Mouse (Mus musculus) cortical plate, adult 2 months (tissue): ENCODE results near the gene Cacna1h. TPM values are rescaled to one million over a fixed set of nuclear protein-coding genes. Genes with fewer than 3 reads are reported as not detected.

Experiments
- H3K27ac ChIP-seq: fragments of 200-500 bp; 2 replicates; pipeline ENCODE4 v1.5.1; 2012; ENCODE audit warnings: low read length, control low read depth, inconsistent platforms; ENCODE audit not compliant: insufficient read depth
- H3K4me1 ChIP-seq: fragments of 200-500 bp; 2 replicates; pipeline ENCODE4 v1.6.1; 2011; ENCODE audit warnings: low read length; ENCODE audit not compliant: control insufficient read depth, insufficient read depth
- H3K4me3 ChIP-seq: fragments of 200-500 bp; 2 replicates; pipeline ENCODE4 v1.5.1; 2011; ENCODE audit warnings: mild to moderate bottlenecking, low read length, control low read depth; ENCODE audit not compliant: insufficient read depth
- CTCF ChIP-seq: fragments of 200-500 bp; IDR thresholded peaks from 2 replicates; pipeline ENCODE4 v1.5.1; 2011; ENCODE audit warnings: mild to moderate bottlenecking, control low read depth, low read length; ENCODE audit not compliant: insufficient read depth; ENCODE audit errors: extremely low read depth
- POLR2A ChIP-seq: fragments of 200-500 bp; IDR thresholded peaks from 2 replicates; pipeline ENCODE4 v1.6.1; 2011; ENCODE audit warnings: mild to moderate bottlenecking, low read length, control low read depth; ENCODE audit not compliant: insufficient read depth; ENCODE audit errors: extremely low read depth
- polyA plus RNA-seq: library from polyadenylated mRNA; depleted of rRNA; stranded (reverse); fragments of >200 nt; gene quantifications from 2 replicates; pipeline ENCODE4 v1.2.3, GENCODE M21; 2012

Gene Cacna1h
- polyA plus RNA-seq, 1 experiment = 39.6 TPM

DNA sequence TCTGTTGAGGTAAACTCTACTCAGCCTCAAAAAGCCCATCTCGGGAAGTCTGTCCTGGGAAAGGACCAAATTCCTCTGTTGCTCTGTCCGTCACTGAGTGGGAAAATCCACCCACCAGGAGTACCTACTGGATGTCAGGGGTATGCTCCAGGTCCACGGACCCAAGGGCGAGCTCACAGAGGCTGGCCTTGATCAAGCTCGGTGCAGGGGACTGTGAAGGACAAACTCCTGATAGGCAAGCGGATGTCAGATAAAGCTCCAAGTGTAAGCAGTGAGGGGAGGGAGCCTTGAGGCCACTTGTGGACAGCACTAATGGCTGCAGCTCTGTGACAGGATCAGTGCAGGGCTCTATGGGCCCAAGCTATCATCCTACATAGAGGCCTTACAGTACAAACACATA, 23.4 kb downstream of the Cacna1h start:
- H3K27ac ChIP-seq = no peak overlapping the region
- no peak for TF ChIP-seq POLR2A
- no peak overlapping the region for H3K4me3 ChIP-seq
- peaks cover 23% of the 10 kb centered on the region for H3K4me1 ChIP-seq

DNA sequence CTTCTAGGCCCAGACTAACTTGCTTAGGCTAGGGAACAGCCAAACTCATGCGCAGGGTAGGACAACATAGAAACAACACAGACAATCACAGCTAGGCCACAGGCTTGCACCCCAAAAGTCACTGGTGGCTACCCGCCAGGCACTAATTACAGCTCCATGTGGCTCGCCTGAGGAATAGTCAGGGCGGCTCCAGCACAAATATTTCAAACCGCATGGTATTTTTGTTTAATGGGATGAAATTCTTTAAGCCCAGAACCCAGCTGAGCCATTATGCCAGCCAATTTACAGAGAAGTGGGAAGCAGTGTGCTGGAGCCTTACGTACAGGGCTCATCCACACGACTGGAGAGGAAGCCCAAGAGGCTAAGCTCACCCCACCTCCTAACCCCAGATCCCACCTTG, 24.0 kb downstream of the Cacna1h start:
- Histone ChIP-seq H3K4me1 (peaks cover 23% of the 10 kb centered on the region), H3K4me3 (no peak overlapping the region), H3K27ac (no peak overlapping the region)
- TF ChIP-seq POLR2A (no peak), CTCF (no peak)

DNA sequence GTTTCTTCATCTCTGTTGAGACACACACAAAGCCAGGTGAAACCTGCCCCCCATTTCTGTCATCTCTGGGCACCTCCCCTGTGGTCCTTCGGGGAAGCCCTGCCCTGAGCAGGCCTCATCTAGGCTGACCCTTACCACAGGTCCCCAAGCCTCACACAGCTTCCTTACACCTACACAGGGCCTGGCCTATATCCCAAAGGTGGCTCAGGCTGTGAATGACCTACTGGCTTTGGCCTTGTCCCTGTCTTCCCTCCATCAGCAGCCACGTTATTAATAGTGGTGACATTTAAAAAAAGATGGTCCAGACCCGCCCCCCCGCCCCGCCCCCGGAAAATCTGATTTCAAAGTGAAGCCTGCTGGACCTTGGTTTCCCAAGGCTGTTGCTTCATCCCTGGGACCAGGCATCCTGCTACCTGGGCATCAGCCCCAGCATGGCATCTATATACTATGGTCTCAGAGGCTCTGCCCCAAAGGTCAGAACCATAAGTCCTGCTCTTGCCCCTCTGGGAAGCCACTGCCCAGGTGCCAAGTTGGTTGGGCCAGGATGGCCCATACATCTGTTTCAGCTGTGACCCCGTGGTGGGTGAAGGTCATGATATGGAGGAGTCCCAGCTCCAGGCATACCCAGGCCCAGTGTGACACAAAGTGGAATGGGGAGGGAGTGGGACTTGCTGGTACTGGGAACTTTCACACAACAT, 25.1 kb downstream of the Cacna1h start:
- no peak overlapping the region for H3K27ac ChIP-seq
- H3K4me1 ChIP-seq = peaks cover 23% of the 10 kb centered on the region
- H3K4me3 ChIP-seq = no peak overlapping the region
- TF ChIP-seq CTCF (no peak), POLR2A (no peak)

DNA sequence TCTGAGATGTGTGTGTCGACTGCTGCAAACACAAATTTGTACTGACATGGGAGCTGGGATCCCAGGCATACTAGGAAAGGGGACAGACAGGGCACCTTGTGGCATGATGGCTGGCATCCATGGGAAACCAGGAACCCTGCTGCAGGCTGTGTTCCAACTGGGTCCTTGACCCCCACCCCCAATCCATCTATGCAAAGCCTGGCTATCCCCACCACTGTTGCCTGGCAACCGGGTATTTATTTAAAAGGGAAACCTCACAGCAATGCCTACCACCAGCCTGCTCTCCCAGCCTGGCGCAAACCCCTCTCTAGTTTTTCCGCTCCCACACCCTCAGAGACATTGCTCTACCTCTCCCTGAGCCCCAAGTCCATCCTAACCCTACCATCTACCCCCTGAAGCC, 26.2 kb downstream of the Cacna1h start:
- peaks cover 23% of the 10 kb centered on the region for H3K4me1 ChIP-seq
- H3K4me3 ChIP-seq = no peak overlapping the region
- no peak overlapping the region for H3K27ac ChIP-seq
- TF ChIP-seq POLR2A (no peak), CTCF (no peak)

DNA sequence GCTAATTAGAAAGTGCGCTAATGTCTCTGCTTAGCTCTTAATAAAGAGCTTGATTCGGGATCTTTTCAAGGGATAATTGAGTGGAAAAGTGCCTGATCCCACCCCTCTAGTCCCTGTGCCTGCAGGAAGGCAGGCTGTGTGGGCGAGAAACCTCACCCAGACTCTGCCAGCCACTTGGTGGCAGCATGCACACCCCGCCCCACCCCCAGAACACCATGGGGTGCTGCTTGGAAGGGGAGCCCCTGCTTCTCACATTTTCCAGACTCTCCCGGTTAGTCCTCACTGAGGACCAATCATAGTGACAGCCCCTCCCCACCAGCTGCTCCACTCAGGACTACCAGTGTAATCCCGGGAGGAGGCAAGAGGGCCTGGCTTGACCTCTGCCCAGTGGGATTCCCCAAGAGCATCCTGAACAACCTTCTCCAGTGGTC, 27.6 kb downstream of the Cacna1h start:
- Histone ChIP-seq H3K27ac (no peak overlapping the region), H3K4me3 (no peak overlapping the region), H3K4me1 (peaks cover 22% of the 10 kb centered on the region)
- TF ChIP-seq POLR2A = no peak
- TF ChIP-seq CTCF = 0 out of 2 replicates have a peak, but pooled peaks have one; percentile 16

DNA sequence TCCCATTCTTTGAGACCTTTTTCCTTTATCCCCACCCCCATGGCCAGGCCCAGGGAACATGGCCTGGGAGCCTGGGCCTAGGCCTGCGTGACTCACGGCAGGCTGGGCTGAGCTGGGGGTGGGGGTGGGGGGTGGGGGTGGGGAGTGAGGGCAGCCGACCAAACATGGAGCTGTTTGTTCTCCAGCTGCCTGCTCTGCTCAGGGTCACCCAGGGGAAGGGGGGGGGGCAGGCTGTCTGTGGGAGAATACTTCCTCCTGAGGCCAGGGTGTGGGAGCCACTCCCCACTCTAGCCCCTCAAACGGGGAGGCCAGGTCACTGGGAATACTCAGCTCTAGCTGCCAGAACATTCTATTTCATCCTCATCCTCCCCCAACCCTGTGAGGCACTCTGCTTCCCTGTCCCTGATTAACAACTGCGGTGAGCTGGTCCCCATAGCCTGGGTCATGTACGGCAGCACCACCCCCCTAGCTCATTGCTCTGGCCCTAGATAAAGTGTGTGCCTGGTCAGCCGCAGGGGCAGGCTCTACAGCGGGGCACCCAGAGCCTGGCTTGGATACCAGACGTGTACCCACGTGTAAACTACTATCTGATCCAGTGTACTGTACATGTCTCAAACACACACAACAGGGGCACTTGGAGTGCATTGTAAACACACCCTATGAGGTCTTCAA, 28.2 kb downstream of the Cacna1h start:
- Histone ChIP-seq H3K4me1 (peaks cover 19% of the 10 kb centered on the region), H3K4me3 (no peak overlapping the region), H3K27ac (0 out of 2 replicates have a peak overlapping the region, but pooled peaks have one; percentile 43)
- no peak for TF ChIP-seq POLR2A
- TF ChIP-seq CTCF = no peak

DNA sequence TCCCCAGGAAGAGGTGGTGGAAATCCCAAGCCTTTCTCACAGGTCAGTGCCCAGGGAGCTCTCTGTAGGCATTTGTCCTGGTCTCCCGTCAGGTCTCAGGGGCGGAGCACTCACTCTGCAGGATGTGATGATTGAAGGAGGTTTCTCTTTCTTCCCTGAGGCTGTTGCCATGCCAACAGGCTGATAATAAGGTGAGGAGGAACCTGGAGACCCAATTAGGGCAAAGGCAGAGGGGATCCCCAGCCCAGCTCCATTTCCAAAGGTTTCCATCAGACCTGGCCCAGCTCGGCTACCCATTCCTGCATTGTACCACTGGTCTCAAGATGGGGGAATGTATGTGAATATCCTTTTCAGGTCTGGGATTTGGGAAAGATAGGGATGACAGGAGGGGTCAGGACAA, 29.4 kb downstream of the Cacna1h start:
- TF ChIP-seq CTCF (no peak), POLR2A (no peak)
- no peak overlapping the region for H3K27ac ChIP-seq
- H3K4me3 ChIP-seq = no peak overlapping the region
- H3K4me1 ChIP-seq = peaks cover 14% of the 10 kb centered on the region

DNA sequence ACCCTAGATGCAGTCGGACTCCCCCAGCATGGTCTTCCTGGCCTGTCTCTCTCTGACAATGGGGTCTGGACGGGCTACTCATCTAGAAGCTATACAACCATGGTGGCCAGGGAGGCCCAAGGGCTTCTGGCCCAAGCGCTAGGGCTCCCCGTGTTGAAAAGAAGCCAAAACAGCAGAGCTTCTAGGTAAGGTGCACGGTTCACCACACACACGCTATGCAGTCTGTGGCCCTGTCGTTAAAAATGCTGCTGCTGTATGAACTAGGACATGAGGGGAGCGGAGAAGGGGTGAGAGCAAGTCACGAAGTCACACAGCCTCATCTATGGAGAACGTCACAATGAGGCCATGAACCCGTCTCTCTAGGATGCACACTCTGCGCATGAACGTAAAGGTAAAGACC, 31.4 kb downstream of the Cacna1h start:
- H3K4me3 ChIP-seq = no peak overlapping the region
- peaks cover 7% of the 10 kb centered on the region; the same call in 1 of the 2 replicates for H3K4me1 ChIP-seq
- no peak overlapping the region for H3K27ac ChIP-seq
- no peak for TF ChIP-seq POLR2A
- no peak for TF ChIP-seq CTCF

DNA sequence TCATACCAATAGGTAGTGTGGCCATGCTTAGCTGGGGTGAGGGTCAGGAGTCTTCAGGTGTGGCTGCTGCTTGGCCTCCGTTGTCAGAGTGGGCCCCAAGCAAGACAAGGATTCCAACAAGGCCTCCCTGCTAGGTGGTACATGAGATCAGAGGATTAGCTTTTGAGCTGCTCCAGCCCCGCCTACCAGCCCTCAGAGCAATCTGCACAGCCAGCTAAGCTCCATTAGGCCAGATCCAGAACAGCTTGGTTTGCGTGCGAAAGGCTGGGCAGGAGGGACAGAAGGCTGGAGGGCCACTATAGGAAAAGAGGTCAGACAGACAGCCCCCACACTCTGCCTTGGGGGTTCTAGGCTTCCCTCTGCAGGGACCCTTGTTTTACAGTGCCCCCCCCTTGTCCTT, 32.1 kb downstream of the Cacna1h start:
- TF ChIP-seq POLR2A (no peak), CTCF (no peak)
- Histone ChIP-seq H3K4me3 (no peak overlapping the region), H3K27ac (no peak overlapping the region), H3K4me1 (peaks cover 6% of the 10 kb centered on the region; the same call in 1 of the 2 replicates)

DNA sequence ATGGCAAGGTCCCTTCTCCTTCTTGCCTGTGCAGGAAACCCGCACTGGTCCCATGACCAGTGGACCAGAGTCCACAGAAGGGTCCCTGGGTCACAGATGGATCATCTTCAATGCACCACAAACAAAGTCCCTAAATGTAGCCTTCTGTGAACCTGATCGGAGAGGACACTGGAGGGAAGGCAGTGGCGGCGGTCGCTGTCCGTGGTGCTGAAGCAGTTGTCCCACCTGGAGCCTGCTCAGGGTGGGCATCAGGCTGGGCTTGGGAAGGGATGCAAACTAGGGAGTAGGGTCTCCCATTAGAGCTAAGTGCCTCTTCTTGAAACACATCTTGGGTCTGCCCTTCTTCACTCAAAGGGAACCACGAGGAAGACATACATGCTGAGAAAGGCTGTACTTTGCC, 33.1 kb downstream of the Cacna1h start:
- Histone ChIP-seq H3K4me3 (no peak overlapping the region), H3K4me1 (0 out of 2 replicates have a peak, but pooled peaks cover under 1% of the 10 kb centered on the region), H3K27ac (no peak overlapping the region)

More for the DNA sequence above, 33.1 kb downstream of the Cacna1h start:
- no peak for TF ChIP-seq POLR2A
- no peak for TF ChIP-seq CTCF
